Comparison of ENCODE assay signal across 10 mouse cellular contexts in genomic region chr7:37394965-37395426, GRCm38 (mm10).
DNase-seq lines count a peak whose midpoint lies in the region; ATAC-seq lines count a peak whose summit lies in the region.
"Had no signal": no experiment of that assay in that cellular context is flagged by ENCODE, and none has a peak within 500 bp of the region (broad histone marks: within the 10 kb centered on the region; RNA-seq: fewer than 3 reads in every experiment).

No protein-coding gene starts in this region.

- peak; percentile 11 for DNase-seq in heart, postnatal 4 days
- DNase-seq in heart, postnatal 25 days (ENCODE audit: low spot score), result no peak
- DNase-seq in brain, adult 2 months (ENCODE audit: low read depth, low spot score), result peak; percentile 61
- DNase-seq in cerebellum, adult 8-10 months, result peak; percentile 64
- DNase-seq in lung, postnatal 14 days, result peak; percentile 11
- DNase-seq in right cerebral cortex, postnatal 25 days, result no peak
- DNase-seq in left cerebral cortex, postnatal 36 days (ENCODE audit: low spot score in 2 of 2), result no peak
- DNase-seq: heart, postnatal 14 days; spleen, adult 18-20 months had no signal

- intact Hi-C loops in heart, postnatal 25 days (cut with DNase I), result no loop called here
- intact Hi-C loops in left cerebral cortex, postnatal 36 days (cut with DNase I), result no loop called here

- no peak for ATAC-seq in granulocyte monocyte progenitor cell, adult 5-6 weeks (replicated peaks; ENCODE audit: poor library complexity, severe bottlenecking)

Comparison
In these comparisons a context has a peak if more than half of its experiments do, and no peak if none do; other contexts are left out.
1. DNase-seq: peak in heart, postnatal 4 days (single experiment), brain, adult 2 months (single experiment), cerebellum, adult 8-10 months (single experiment) and lung, postnatal 14 days (single experiment); none in heart, postnatal 25 days (single experiment), right cerebral cortex, postnatal 25 days (single experiment) and left cerebral cortex, postnatal 36 days (0 of 2).